Mouse (Mus musculus) liver, embryonic 16.5 days (tissue): Measurements from ENCODE around the gene Lrrc29. TPM values are rescaled to one million over a fixed set of nuclear protein-coding genes. Genes with fewer than 3 reads are reported as not detected.

ENCODE experiments used
- ATAC-seq: fragments of 200-750 bp; cut with Nextera tagmentation; 2 replicates; pipeline ENCODE4 v1.8.0; 2017; ENCODE audit warnings: low read depth, mild to moderate bottlenecking, moderate number of reproducible peaks, moderate library complexity
- H3K27ac ChIP-seq: fragments of 300-500 bp; sonication (generic); 2 replicates; pipeline ENCODE4 v1.5.1; 2014; ENCODE audit warnings: mild to moderate bottlenecking, low read length
- H3K27me3 ChIP-seq: fragments of 300-500 bp; sonication (generic); 2 replicates; pipeline ENCODE4 v1.6.1; 2014; ENCODE audit warnings: low read depth, low read length, mixed read lengths; ENCODE audit not compliant: control insufficient read depth, insufficient read depth
- H3K36me3 ChIP-seq: fragments of 300-500 bp; sonication (generic); 2 replicates; pipeline ENCODE4 v1.6.1; 2014; ENCODE audit warnings: mild to moderate bottlenecking; ENCODE audit not compliant: control insufficient read depth, insufficient read depth
- H3K4me1 ChIP-seq: fragments of 300-500 bp; sonication (generic); 2 replicates; pipeline ENCODE4 v1.6.1; 2014; ENCODE audit warnings: low read depth, low read length, mixed read lengths; ENCODE audit not compliant: control insufficient read depth
- H3K4me2 ChIP-seq: fragments of 300-500 bp; sonication (generic); 2 replicates; pipeline ENCODE4 v1.6.1; 2014; ENCODE audit warnings: low read depth, low read length, mixed read lengths
- H3K4me3 ChIP-seq: fragments of 300-500 bp; sonication (generic); 2 replicates; pipeline ENCODE4 v1.5.1; 2014; ENCODE audit warnings: low read depth, mild to moderate bottlenecking, low read length
- H3K9ac ChIP-seq: fragments of 300-500 bp; sonication (generic); 2 replicates; pipeline ENCODE4 v1.6.1; 2014; ENCODE audit warnings: low read depth, low read length
- H3K9me3 ChIP-seq: fragments of 300-500 bp; sonication (generic); replicated peaks from 2 replicates; pipeline ENCODE4 v1.6.1; 2016; ENCODE audit warnings: low read length; ENCODE audit not compliant: control insufficient read depth
- WGBS: fragments of 180-500 bp; shearing (Covaris S2); extraction: QIAGEN DNeasy Blood & Tissue Kit; methylation state at CpG from one replicate; pipeline ENCODE4 v1.1.7; 2014; ENCODE audit not compliant: insufficient replicate concordance; 5-methylcytosine and 5-hydroxymethylcytosine counted together
- polyA plus RNA-seq: library from polyadenylated mRNA; unstranded; fragments of >200 nt; fragmentation: Nextera tagmentation; extraction: Ambion mirVana; gene quantifications from 2 replicates; pipeline ENCODE4 v1.2.1, GENCODE M21; 2015

The Lrrc29 gene
- polyA plus RNA-seq, 1 experiment from 2014 or later, result 12.5 TPM

DNA sequence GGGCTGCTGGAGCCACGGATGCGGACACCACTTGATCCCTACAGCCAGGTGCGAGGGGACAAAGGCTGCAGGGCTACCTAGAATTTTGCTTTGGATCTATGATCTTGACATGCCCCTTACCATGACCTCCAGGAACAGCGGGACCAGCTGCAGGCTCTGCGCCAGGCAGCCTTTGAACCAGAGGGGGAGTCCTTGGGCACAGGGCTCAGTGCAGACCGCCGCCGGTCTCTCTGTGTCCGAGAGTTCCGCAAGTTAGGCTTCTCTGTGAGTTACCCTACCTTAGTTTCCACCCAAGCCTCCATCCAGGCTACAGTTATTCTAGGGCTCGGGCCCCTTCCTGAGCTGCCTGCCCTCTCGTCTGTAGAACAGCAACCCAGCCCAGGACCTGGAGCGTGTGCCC, 18.4 kb downstream of the Lrrc29 start:
- no peaks in the 10 kb centered on the region for H3K27me3 ChIP-seq
- no peaks in the 10 kb centered on the region; the same call in 1 of the 2 replicates for H3K9me3 ChIP-seq
- no peak for ATAC-seq
- H3K27ac ChIP-seq, result no peak overlapping the region
- WGBS, result 89% methylated on average over 13 of the region's 13 CpGs
- peaks cover 48% of the 10 kb centered on the region for H3K4me1 ChIP-seq
- peaks cover 72% of the 10 kb centered on the region for H3K36me3 ChIP-seq
- no peak overlapping the region for H3K4me2 ChIP-seq
- no peak overlapping the region for H3K9ac ChIP-seq
- H3K4me3 ChIP-seq, result no peak overlapping the region

DNA sequence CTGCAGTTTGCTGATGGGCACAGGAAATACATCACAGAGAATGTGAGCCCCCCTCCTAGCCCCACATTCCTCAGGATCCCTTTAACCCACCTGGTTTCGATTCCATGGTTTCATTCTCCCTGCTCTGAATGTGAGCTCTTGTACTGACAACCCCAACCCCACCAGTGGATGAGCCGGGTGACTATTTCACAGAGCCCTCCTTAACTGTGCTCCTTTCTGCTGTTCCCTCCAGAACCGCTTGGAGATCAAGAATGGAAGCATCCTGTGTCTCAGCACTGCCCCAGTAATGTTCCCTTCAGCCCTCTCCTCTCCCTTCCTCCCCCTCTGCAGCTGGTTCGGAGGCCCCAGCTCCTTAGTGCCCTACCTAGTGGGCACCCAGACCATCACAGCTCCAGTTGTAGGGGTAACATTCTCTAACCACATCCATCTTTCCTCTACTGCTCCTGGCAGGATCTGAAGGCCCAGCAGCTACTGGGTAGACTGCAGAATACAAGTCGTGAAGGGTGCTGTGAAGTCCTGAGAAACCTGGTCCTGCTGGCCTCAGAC, 19.9 kb downstream of the Lrrc29 start:
- Histone ChIP-seq H3K27me3 (no peaks in the 10 kb centered on the region), H3K9ac (peak overlapping the region; percentile 49; the same call in 1 of the 2 replicates), H3K9me3 (no peaks in the 10 kb centered on the region; the same call in 1 of the 2 replicates), H3K4me2 (peak overlapping the region; percentile 59), H3K36me3 (peaks cover 78% of the 10 kb centered on the region), H3K27ac (peak overlapping the region; percentile 60), H3K4me1 (peaks cover 49% of the 10 kb centered on the region), H3K4me3 (peak overlapping the region; percentile 53)
- 68% methylated on average over 5 of the region's 5 CpGs for WGBS
- no peak for ATAC-seq

DNA sequence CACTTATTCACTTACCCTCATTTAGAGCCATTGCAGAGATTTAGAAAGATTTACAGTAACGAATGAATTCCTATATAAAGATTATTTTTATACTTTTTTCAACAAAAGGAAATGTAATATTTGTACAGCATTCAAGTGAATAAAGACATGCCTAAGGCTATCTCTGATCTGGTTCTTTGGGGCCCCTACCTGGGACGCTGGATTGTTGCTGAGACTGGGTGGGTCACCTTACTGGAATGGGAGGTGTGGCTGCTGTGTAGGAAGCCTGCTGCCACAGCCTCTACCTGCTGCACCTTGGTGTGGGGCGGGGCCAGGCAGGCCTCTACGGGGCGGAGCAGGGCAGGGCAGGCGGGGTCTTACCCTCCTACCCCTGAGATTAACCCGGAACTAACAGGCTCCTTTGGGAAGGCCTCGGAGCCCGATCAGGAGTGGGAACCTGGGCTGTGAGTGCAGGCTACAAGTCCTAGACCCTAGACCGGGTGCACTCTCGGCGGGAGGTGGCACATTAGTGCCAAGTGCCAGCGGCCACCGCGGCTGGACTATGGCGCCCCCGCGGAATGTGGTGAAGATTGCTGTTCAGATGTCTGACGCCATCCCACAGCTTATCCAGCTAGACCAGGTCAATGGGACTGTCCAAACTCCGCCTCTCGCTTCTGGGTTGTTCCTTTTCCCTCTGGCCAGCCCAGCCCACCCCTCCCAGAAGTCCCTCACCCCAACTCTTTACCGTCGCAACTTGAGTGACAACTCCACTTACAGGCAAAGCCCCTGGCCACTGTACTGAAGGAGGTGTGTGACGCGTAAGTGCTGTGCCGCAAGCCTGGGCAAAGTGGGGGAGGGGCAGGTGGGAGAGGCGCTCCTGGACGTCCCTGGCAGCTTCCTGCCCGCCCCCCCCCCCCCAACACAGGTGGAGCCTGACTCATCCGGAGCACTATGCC, 20.6 kb downstream of the Lrrc29 start, which contains the start of gene Elmo3:
Elmo3 (plus strand) TSS at position 391 of the 935 bp plus-strand sequence.
- Histone ChIP-seq H3K4me2 (peak within 1 kb of the TSS; percentile 59), H3K4me3 (peak within 1 kb of the TSS; percentile 53), H3K4me1 (peaks cover 49% of the 10 kb centered on the region), H3K9ac (peak within 1 kb of the TSS; percentile 49; the same call in 1 of the 2 replicates), H3K27ac (peak within 1 kb of the TSS; percentile 60), H3K36me3 (peaks cover 79% of the 10 kb centered on the region), H3K27me3 (no peaks in the 10 kb centered on the region), H3K9me3 (no peaks in the 10 kb centered on the region)
- WGBS, result 12% methylated on average over 29 of the region's 30 CpGs
- peak; percentile 82 for ATAC-seq

DNA sequence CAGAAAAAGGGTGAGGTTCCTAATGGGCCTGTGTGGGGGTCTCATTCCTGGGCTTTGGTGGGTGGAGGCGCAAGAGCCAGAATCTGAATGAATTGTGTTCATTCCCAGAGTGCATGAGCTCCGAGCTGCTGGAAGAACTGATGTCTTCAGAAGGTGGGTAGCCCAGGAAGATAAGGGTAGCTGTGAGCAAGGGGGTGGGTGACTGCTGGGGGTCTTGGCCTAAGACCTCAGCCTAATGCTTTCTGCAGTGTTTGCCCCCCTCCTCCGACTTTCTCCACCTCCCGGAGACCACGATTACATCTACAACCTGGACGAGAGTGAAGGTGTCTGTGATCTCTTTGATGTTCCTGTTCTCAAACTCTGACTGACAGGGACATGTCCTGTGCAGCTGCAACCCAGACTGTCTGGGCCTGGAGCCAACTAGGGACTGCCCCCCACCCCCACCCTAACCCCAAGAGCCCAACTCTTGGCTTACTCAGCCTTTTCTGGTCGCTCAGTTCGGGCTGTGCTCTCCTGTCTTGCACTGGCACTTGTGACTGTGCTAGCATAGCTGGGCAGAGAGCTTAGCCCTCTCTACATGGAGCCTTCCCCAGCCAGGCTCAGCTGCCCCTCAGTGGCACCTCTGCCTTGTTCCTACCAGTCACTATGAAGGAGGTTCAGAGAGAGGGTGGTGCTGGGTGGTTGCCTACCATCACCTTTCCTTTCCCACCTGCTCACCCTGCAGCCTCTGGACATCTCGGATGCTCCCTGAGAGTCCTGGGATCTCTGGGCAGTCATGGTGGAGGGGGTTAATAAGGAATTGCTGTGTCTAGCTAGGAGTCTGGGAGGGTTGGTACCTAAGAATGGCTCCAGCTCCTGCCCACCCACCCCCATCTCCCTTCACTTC, 21.5 kb downstream of the Lrrc29 start:
- H3K4me3 ChIP-seq, result no peak overlapping the region
- 62% methylated on average over 9 of the region's 9 CpGs for WGBS
- peaks cover 74% of the 10 kb centered on the region for H3K36me3 ChIP-seq
- no peak overlapping the region for H3K9ac ChIP-seq
- H3K4me2 ChIP-seq, result peak overlapping the region; percentile 59; the same call in 1 of the 2 replicates
- H3K27ac ChIP-seq, result peak overlapping the region; percentile 60
- no peaks in the 10 kb centered on the region for H3K9me3 ChIP-seq
- H3K4me1 ChIP-seq, result peaks cover 53% of the 10 kb centered on the region
- H3K27me3 ChIP-seq, result no peaks in the 10 kb centered on the region
- ATAC-seq, result no peak

DNA sequence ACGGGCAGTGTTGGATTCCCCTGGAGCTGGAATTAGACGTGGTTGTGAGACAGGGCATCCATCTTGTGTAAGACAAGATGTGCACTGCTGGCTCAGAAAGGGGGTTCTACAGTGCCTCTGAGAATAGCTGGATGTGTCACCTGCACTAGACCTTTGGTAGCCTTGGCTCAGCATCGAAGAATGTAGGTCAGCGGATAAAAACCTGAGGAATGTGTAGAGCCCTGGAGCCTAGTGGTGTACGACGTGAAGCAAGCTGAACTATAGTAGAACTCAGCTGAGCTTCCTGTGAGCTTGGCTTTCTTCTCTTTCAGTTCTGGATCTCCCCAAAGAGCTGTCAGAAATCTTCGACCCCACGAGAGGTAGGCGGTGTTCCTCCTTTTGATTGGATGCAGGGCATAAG, 22.2 kb downstream of the Lrrc29 start:
- peaks cover 69% of the 10 kb centered on the region for H3K36me3 ChIP-seq
- 86% methylated on average over 9 of the region's 9 CpGs for WGBS
- no peak overlapping the region for H3K9ac ChIP-seq
- H3K27ac ChIP-seq, result peak overlapping the region; percentile 60
- H3K27me3 ChIP-seq, result no peaks in the 10 kb centered on the region
- peaks cover 56% of the 10 kb centered on the region for H3K4me1 ChIP-seq
- ATAC-seq, result no peak
- no peak overlapping the region for H3K4me3 ChIP-seq
- H3K4me2 ChIP-seq, result 0 out of 2 replicates have a peak overlapping the region, but pooled peaks have one; percentile 8
- no peaks in the 10 kb centered on the region for H3K9me3 ChIP-seq

DNA sequence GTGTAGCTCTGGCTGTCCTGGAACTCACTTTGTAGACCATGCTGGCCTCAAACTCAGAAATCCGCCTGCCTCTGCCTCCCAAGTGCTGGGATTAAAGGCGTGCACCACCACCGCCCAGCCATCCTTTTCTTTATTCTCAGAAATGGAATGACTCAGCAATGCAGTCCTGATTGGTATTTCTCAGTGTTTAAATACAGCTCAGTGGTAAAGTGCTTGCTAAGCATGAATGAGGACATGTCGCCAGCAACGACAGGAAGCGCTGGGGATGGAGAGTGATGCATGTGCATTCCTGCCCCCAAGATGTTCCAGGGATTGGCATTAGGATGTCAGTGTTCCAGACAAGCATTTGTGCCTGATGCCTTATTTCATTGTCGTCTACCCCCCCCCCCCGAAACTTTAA, 22.7 kb downstream of the Lrrc29 start:
- Histone ChIP-seq H3K9ac (no peak overlapping the region), H3K9me3 (no peaks in the 10 kb centered on the region), H3K27ac (peak overlapping the region; percentile 60), H3K4me3 (no peak overlapping the region), H3K4me1 (peaks cover 61% of the 10 kb centered on the region), H3K36me3 (peaks cover 69% of the 10 kb centered on the region), H3K4me2 (peak overlapping the region; percentile 83; the same call in 1 of the 2 replicates), H3K27me3 (no peaks in the 10 kb centered on the region)
- 56% methylated on average over 8 of the region's 8 CpGs for WGBS
- no peak for ATAC-seq

DNA sequence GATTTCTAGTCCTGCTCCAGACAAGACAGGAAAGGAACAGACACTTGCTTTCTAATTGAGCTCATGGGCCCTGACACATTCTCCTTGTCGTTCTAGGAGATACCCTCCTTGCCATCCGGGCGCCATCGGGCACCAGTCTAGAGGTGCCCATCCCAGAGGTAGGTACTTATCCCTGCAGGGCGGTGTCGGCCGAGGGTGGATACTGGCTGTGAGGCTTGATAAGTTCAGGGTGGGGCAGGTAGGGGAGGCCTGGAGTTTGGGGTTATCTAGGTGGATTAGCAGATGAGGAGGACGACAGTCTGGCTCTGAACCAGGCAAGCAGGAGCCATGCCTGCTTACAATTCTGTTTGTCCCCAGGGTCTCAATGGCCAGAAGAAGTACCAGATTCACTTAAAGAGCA, 26.1 kb downstream of the Lrrc29 start:
- 30% methylated on average over 8 of the region's 8 CpGs for WGBS
- peak overlapping the region; percentile 97 for H3K4me3 ChIP-seq
- peak overlapping the region; percentile 86 for H3K27ac ChIP-seq
- H3K9me3 ChIP-seq, result no peaks in the 10 kb centered on the region
- ATAC-seq, result peak; percentile 94
- H3K27me3 ChIP-seq, result no peaks in the 10 kb centered on the region
- H3K4me1 ChIP-seq, result peaks cover 51% of the 10 kb centered on the region
- peak overlapping the region; percentile 98 for H3K9ac ChIP-seq
- peaks cover 50% of the 10 kb centered on the region for H3K36me3 ChIP-seq
- peak overlapping the region; percentile 83 for H3K4me2 ChIP-seq

DNA sequence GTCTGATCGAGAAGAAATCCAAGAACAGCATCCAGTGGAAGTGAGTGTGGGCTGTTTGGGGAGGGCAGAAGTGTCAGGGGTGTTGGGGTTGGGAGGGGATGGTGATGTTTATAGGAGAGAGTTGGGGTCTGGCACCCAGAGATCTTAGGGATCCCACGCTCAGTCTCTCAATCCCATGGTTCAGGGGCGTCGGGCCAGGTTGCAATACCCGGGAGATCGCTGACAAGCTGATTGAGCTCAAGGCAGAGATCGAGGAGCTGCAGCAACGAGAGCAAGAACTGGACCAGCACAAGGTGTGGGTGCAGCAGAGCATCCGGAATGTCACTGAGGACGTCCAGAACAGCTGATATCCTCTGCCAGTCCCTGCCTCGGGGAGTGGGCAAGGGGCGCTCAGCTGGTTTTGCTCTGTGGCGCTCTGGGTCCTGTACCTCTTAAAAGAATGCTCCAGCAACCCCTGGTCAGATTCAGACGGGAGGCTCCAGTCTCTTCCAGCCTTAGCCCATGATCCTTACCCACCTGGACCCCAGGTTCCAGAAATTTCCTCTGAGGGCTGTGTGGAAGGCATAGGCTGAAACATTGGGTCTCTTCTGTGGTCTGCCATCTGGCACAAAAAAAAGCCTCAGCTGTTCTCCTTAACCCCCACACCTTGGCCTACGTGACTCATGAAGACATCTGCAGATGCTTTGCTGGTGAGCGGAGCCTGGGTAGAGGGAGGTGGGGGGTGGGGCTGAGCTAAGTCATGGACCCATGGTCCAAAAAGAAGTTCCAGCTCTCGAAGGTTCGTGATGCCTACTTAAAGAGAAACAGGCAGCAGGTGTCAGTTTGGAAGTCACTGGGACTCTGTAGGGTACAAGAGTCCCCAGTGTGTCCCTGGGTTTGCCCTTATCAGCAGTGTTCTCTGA, 27.5 kb downstream of the Lrrc29 start:
- 0 out of 2 replicates have a peak, but pooled peaks have one; percentile 4 for ATAC-seq
- Histone ChIP-seq H3K27ac (peak overlapping the region; percentile 86), H3K4me1 (peaks cover 38% of the 10 kb centered on the region), H3K4me3 (peak overlapping the region; percentile 97), H3K9ac (peak overlapping the region; percentile 98), H3K9me3 (no peaks in the 10 kb centered on the region), H3K36me3 (peaks cover 37% of the 10 kb centered on the region), H3K27me3 (no peaks in the 10 kb centered on the region), H3K4me2 (peak overlapping the region; percentile 80)
- 18% methylated on average over 18 of the region's 18 CpGs for WGBS
